Mouse (Mus musculus) leukemia stem cell, adult 10-12 weeks (primary cell): ENCODE results near the gene Obox3. TPM values are rescaled to one million over a fixed set of nuclear protein-coding genes. Genes with fewer than 3 reads are reported as not detected.

Source experiments
- polyA plus RNA-seq: library from polyadenylated mRNA; stranded (reverse); fragments of >175 nt; gene quantifications from 2 replicates; pipeline ENCODE4 v1.2.3, GENCODE M21; 2012; ENCODE audit warnings: low replicate concordance

Gene Obox3
- polyA plus RNA-seq: not detected in 2 replicates

GRCm38 (mm10) chr7:15639802-15640201, at the start of gene Obox3:
TSS of gene Obox3 (minus strand) at chr7:15639902.

Other genes starting within 250 kb of the Obox3 start
- gene Obox5, start 110.2 kb upstream of the Obox3 start, polyA plus RNA-seq: not detected in 2 replicates
- gene Obox6, start 199.8 kb upstream of the Obox3 start, polyA plus RNA-seq: not detected in 2 replicates
- not detected in 2 replicates for gene Crx, start 240.1 kb upstream of the Obox3 start, polyA plus RNA-seq
- gene Crxos, start 242.7 kb upstream of the Obox3 start, polyA plus RNA-seq: not detected in 2 replicates